Mouse (Mus musculus) olfactory bulb, adult 2 months (tissue): ENCODE data around the gene Syt13. TPM values are rescaled to one million over a fixed set of nuclear protein-coding genes. Genes with fewer than 3 reads are reported as not detected.

Experiments used
- H3K27ac ChIP-seq: fragments of 200-500 bp; 2 replicates; pipeline ENCODE4 v1.5.1; 2012; ENCODE audit warnings: low read depth, low read length; ENCODE audit not compliant: insufficient read depth
- H3K4me1 ChIP-seq: fragments of 200-500 bp; 2 replicates; pipeline ENCODE4 v1.6.1; 2012; ENCODE audit warnings: low read length; ENCODE audit not compliant: control insufficient read depth, insufficient read depth
- H3K4me3 ChIP-seq: fragments of 200-500 bp; 2 replicates; pipeline ENCODE4 v1.5.1; 2012; ENCODE audit warnings: mild to moderate bottlenecking, low read depth, low read length, moderate library complexity; ENCODE audit not compliant: insufficient read depth
- CTCF ChIP-seq: fragments of 200-500 bp; IDR thresholded peaks from 2 replicates; pipeline ENCODE4 v1.5.1; 2012; ENCODE audit warnings: low read depth, mild to moderate bottlenecking, low read length, moderate library complexity; ENCODE audit not compliant: insufficient read depth
- POLR2A ChIP-seq: fragments of 200-500 bp; IDR thresholded peaks from 2 replicates; pipeline ENCODE4 v1.6.1; 2012; ENCODE audit warnings: mild to moderate bottlenecking, low read depth, low read length, moderate library complexity; ENCODE audit not compliant: insufficient read depth
- WGBS: fragments of 180-500 bp; shearing (Covaris S2); methylation state at CpG from one replicate; pipeline ENCODE4 v1.1.7; 2018; 5-methylcytosine and 5-hydroxymethylcytosine counted together
- polyA plus RNA-seq: library from polyadenylated mRNA; stranded (reverse); fragments of >200 nt; gene quantifications from 2 replicates; pipeline ENCODE4 v1.2.4, GENCODE M21; 2012; ENCODE audit warnings: low replicate concordance; ENCODE audit not compliant: missing spikeins, insufficient read depth, insufficient read length

The Syt13 gene
- polyA plus RNA-seq, 1 experiment: not detected

DNA sequence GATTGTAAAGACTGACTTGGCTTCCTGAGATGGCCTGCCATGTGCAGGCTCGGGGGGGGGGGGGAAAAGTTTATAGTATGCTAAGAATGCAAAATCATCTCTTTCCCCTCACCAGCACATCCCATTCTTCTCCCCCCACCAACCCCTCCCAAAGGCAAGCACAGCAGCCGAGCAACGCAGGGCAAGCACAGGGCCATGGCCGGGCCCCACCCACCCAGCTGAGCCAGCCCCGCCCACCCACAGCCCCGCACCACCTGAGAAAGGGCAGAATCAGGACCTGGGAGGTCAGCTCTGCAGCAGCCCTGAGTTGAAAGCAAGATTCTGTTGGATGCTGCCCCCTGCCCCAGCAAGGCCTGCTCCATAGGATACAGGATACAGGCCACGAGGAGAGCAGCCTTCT, 70.7 kb downstream of the Syt13 start:
- no peak overlapping the region for H3K27ac ChIP-seq
- no peak overlapping the region for H3K4me3 ChIP-seq
- 78% methylated on average over 7 of the region's 7 CpGs for WGBS
- peaks cover 10% of the 10 kb centered on the region for H3K4me1 ChIP-seq
- TF ChIP-seq POLR2A (no peak), CTCF (no peak)

DNA sequence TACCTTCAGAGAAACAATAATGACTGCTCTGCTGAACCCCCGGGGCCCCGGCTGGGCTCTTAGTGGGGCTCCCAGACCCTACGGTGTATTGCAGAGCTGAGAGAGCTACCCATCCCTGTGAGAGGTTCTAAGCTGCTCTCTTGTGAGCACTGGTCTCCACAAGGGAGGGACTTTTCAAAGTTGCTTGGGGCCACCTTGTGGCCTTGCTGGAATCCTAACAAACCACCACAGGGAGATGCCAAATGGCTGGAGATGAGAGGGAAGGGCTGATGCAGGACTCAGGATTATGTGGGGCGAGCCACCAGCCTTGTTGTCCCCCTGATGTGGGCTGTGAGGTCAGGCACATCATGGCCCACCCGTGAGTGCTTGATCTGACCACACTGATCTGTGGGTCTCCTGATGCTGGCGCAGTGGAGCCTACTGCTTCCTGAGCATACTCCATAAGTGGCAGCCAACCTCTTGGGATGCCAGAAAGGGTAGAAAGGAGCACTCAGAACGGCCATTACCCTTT, 72.3 kb downstream of the Syt13 start:
- 92% methylated on average over 7 of the region's 7 CpGs for WGBS
- Histone ChIP-seq H3K4me3 (no peak overlapping the region), H3K4me1 (peaks cover 10% of the 10 kb centered on the region), H3K27ac (no peak overlapping the region)
- TF ChIP-seq POLR2A (no peak), CTCF (no peak)

DNA sequence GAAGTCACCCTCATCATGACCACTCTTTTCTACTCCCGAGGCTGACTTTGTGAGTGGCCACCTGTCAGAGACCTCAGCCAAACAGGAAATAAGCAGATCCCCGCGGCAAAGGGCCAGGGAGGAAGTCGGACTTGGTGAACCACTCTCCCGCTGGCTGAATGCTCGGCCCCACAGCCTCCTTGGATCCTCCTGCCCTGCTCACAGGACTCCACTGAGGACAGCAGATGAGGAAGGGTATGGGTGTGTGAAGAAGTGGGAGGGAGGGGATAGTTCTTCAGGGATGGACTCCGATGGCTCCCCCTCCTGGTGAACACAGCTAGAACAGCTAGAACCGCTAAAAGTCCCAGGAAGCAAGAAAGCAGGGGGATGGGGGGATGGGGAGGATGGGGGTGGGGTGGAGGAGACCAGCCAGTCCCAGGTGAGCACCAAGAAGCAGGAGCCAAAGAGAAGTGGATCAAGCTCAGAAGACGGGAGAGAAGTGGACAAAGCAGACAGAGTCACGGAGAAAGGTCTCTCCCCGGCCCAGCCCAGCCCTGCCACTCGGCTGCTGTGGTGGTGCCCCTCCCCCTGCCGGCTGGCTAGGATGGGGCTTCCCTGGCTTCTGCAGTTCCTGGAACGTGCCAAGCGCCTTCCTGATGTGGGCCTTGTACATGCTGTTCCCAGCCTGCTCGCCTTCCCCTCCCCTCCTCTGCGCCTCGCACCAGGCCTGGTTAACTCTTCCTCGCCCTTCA, 73.2 kb downstream of the Syt13 start:
- no peak overlapping the region for H3K4me3 ChIP-seq
- TF ChIP-seq POLR2A (no peak), CTCF (no peak)
- H3K4me1 ChIP-seq: peaks cover 10% of the 10 kb centered on the region
- H3K27ac ChIP-seq: no peak overlapping the region
- WGBS: 38% methylated on average over 19 of the region's 19 CpGs

GRCm38 (mm10) chr2:92989593-92989992, 74.7 kb downstream of the Syt13 start:
- TF ChIP-seq POLR2A: no peak
- TF ChIP-seq CTCF: no peak
- Histone ChIP-seq H3K4me3 (no peak overlapping the region), H3K4me1 (peaks cover 10% of the 10 kb centered on the region), H3K27ac (no peak overlapping the region)
- 90% methylated on average over 9 of the region's 9 CpGs for WGBS

DNA sequence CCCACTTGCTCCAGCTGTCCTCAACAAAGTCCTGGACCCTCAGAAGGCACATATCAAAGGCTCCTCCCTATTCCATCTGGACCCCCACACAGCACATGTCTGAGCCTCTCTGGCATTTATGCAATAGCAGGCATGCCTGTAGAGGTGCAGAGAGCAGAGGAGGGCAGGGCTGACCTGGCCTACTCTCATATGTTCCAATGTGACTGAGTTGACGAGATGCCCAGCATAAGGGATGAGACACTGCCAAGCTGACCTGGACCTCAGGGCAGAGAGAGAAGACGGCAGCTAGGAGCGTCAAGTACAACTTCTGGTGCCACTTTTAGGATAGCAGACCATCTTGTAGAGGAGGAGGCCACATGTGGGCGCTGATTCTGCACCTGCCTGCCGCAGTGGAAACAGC, 77.1 kb downstream of the Syt13 start:
- no peak for TF ChIP-seq CTCF
- 96% methylated on average over 5 of the region's 5 CpGs for WGBS
- no peak overlapping the region for H3K27ac ChIP-seq
- H3K4me3 ChIP-seq: no peak overlapping the region
- H3K4me1 ChIP-seq: peaks cover 10% of the 10 kb centered on the region

GRCm38 (mm10) chr2:93005028-93005427, 90.1 kb downstream of the Syt13 start:
- Histone ChIP-seq H3K4me1 (no peaks in the 10 kb centered on the region), H3K4me3 (no peak overlapping the region), H3K27ac (no peak overlapping the region)
- TF ChIP-seq POLR2A (no peak), CTCF (no peak)
- 90% methylated on average over 4 of the region's 4 CpGs for WGBS

Other genes starting within 250 kb of the Syt13 start
- gene Prdm11, start 131.1 kb downstream of the Syt13 start, polyA plus RNA-seq: not detected in 2 replicates